ENCODE assay signal across 18 mouse cellular contexts in the genomic region with DNA sequence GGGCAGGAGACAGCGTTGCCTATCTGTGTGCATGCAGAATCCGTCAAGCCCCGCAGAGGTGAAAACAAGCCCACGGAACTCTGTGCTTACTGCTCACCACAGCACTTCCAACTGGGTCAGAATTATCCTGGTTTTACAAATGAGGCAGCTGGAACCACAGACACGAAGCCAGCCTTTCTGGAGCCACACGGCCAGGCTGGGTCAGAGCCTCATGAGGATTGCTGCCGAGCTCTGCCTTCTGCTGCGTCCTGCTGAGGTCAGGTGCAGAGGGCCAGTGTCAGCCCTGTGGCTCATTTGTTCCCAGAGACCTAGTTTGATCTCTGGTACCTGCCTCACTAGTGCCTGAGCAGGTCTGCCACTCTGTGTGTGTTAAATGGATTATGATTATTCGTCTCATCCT.
DNase-seq lines count a peak whose midpoint lies in the region; ATAC-seq lines count a peak whose summit lies in the region.
"Had no signal": no experiment of that assay in that cellular context is flagged by ENCODE, and none has a peak within 500 bp of the region (broad histone marks: within the 10 kb centered on the region; RNA-seq: fewer than 3 reads in every experiment).

No protein-coding gene starts in this region.

- no peaks in the 10 kb centered on the region for H3K9me3 ChIP-seq in hindbrain, embryonic 13.5 days
- H3K9me3 ChIP-seq in hindbrain, embryonic 10.5 days, result no peaks in the 10 kb centered on the region
- no peaks in the 10 kb centered on the region for H3K9me3 ChIP-seq in midbrain, embryonic 14.5 days (ENCODE audit: control insufficient read depth, low read length)
- no peaks in the 10 kb centered on the region for H3K9me3 ChIP-seq in midbrain, embryonic 10.5 days (replicated peaks)
- no peaks in the 10 kb centered on the region for H3K9me3 ChIP-seq in neural tube, embryonic 15.5 days (replicated peaks)
- H3K9me3 ChIP-seq: embryonic facial prominence, embryonic 13.5 days; heart, embryonic 13.5 days; liver, embryonic 12.5 days; lung, embryonic 15.5 days; megakaryocyte, embryonic 14.5 days had no signal

- H3K27me3 ChIP-seq in hindbrain, embryonic 13.5 days, result no peaks in the 10 kb centered on the region
- no peaks in the 10 kb centered on the region for H3K27me3 ChIP-seq in hindbrain, embryonic 10.5 days (ENCODE audit: insufficient read depth, poor library complexity, severe bottlenecking)
- no peaks in the 10 kb centered on the region for H3K27me3 ChIP-seq in midbrain, embryonic 14.5 days (ENCODE audit: control insufficient read depth, insufficient read depth, low read length)
- H3K27me3 ChIP-seq in midbrain, embryonic 10.5 days (ENCODE audit: low read depth, poor library complexity, severe bottlenecking), result no peaks in the 10 kb centered on the region
- H3K27me3 ChIP-seq in neural tube, embryonic 15.5 days (replicated peaks), result no peaks in the 10 kb centered on the region
- H3K27me3 ChIP-seq: embryonic facial prominence, embryonic 13.5 days; heart, embryonic 13.5 days; liver, embryonic 12.5 days; lung, embryonic 15.5 days; megakaryocyte, embryonic 14.5 days had no signal

- DNase-seq in cerebellum, adult 8-10 months, result no peak
- no peak for DNase-seq in hindbrain, embryonic 10.5 days (ENCODE audit: low spot score)
- no peak for DNase-seq in midbrain, embryonic 14.5 days
- no peak for DNase-seq in midbrain, embryonic 10.5 days (ENCODE audit: low spot score)
- DNase-seq: heart, postnatal 36 days; left cerebral cortex, postnatal 4 days; right cerebral cortex, postnatal 14 days had no signal

- WGBS in hindbrain, embryonic 13.5 days, result 67% methylated on average over 9 of the region's 9 CpGs
- WGBS in hindbrain, embryonic 10.5 days, result 68% methylated on average over 9 of the region's 9 CpGs
- WGBS in midbrain, embryonic 14.5 days, result 58% methylated on average over 9 of the region's 9 CpGs
- 76% methylated on average over 9 of the region's 9 CpGs for WGBS in midbrain, embryonic 10.5 days
- 67% methylated on average over 9 of the region's 9 CpGs for WGBS in neural tube, embryonic 15.5 days

- peaks cover 38% of the 10 kb centered on the region for H3K4me1 ChIP-seq in hindbrain, embryonic 13.5 days (replicated peaks)
- H3K4me1 ChIP-seq in hindbrain, embryonic 10.5 days (replicated peaks), result peaks cover 25% of the 10 kb centered on the region
- H3K4me1 ChIP-seq in midbrain, embryonic 14.5 days (ENCODE audit: control insufficient read depth, insufficient read depth, low read length), result peaks cover 19% of the 10 kb centered on the region
- H3K4me1 ChIP-seq in midbrain, embryonic 10.5 days, result peaks cover 8% of the 10 kb centered on the region; the same call in 1 of the 2 replicates
- H3K4me1 ChIP-seq in neural tube, embryonic 15.5 days, result peaks cover 35% of the 10 kb centered on the region
- H3K4me1 ChIP-seq: heart, embryonic 13.5 days had no signal

- H3K4me2 ChIP-seq in hindbrain, embryonic 13.5 days, result no peak overlapping the region
- H3K4me2 ChIP-seq in midbrain, embryonic 14.5 days (ENCODE audit: low read length), result no peak overlapping the region
- H3K4me2 ChIP-seq in neural tube, embryonic 15.5 days, result no peak overlapping the region
- H3K4me2 ChIP-seq: embryonic facial prominence, embryonic 13.5 days; heart, embryonic 13.5 days; liver, embryonic 12.5 days; lung, embryonic 15.5 days had no signal

- no peak overlapping the region for H3K9ac ChIP-seq in hindbrain, embryonic 13.5 days
- no peak overlapping the region for H3K9ac ChIP-seq in midbrain, embryonic 14.5 days (replicated peaks; ENCODE audit: low read length)
- H3K9ac ChIP-seq in neural tube, embryonic 15.5 days (replicated peaks), result no peak overlapping the region
- H3K9ac ChIP-seq: embryonic facial prominence, embryonic 13.5 days; heart, embryonic 13.5 days; liver, embryonic 12.5 days; lung, embryonic 15.5 days had no signal

- no peaks in the 10 kb centered on the region for H3K36me3 ChIP-seq in hindbrain, embryonic 13.5 days
- no peaks in the 10 kb centered on the region for H3K36me3 ChIP-seq in hindbrain, embryonic 10.5 days
- no peaks in the 10 kb centered on the region for H3K36me3 ChIP-seq in midbrain, embryonic 14.5 days (ENCODE audit: control insufficient read depth, insufficient read depth, low read length)
- no peaks in the 10 kb centered on the region for H3K36me3 ChIP-seq in midbrain, embryonic 10.5 days
- no peaks in the 10 kb centered on the region for H3K36me3 ChIP-seq in neural tube, embryonic 15.5 days
- H3K36me3 ChIP-seq: embryonic facial prominence, embryonic 13.5 days; heart, embryonic 13.5 days; liver, embryonic 12.5 days; lung, embryonic 15.5 days had no signal

- peak overlapping the region; percentile 37 for H3K27ac ChIP-seq in hindbrain, embryonic 13.5 days
- no peak overlapping the region for H3K27ac ChIP-seq in hindbrain, embryonic 10.5 days
- 0 out of 2 replicates have a peak overlapping the region, but pooled peaks have one; percentile 20 for H3K27ac ChIP-seq in midbrain, embryonic 14.5 days (replicated peaks; ENCODE audit: low read depth, low read length)
- no peak overlapping the region for H3K27ac ChIP-seq in midbrain, embryonic 10.5 days (replicated peaks)
- peak overlapping the region; percentile 58 for H3K27ac ChIP-seq in neural tube, embryonic 15.5 days (replicated peaks)
- H3K27ac ChIP-seq: embryonic facial prominence, embryonic 13.5 days; heart, embryonic 13.5 days; kidney, postnatal 0 days; liver, embryonic 12.5 days; lung, embryonic 15.5 days had no signal

- H3K4me3 ChIP-seq in hindbrain, embryonic 13.5 days, result no peak overlapping the region
- no peak overlapping the region for H3K4me3 ChIP-seq in hindbrain, embryonic 10.5 days
- no peak overlapping the region for H3K4me3 ChIP-seq in midbrain, embryonic 14.5 days (replicated peaks; ENCODE audit: low read depth, low read length)
- no peak overlapping the region for H3K4me3 ChIP-seq in midbrain, embryonic 10.5 days
- H3K4me3 ChIP-seq in neural tube, embryonic 15.5 days (replicated peaks), result no peak overlapping the region
- H3K4me3 ChIP-seq: embryonic facial prominence, embryonic 13.5 days; heart, embryonic 13.5 days; liver, embryonic 12.5 days; lung, embryonic 15.5 days had no signal

- peak; percentile 74 for ATAC-seq in cerebellum, adult (ENCODE audit: insufficient number of reproducible peaks, low FRiP score, low TSS enrichment)
- ATAC-seq in hindbrain, embryonic 13.5 days (ENCODE audit: low FRiP score), result no peak
- ATAC-seq in midbrain, embryonic 14.5 days (ENCODE audit: low FRiP score, low TSS enrichment), result no peak
- ATAC-seq in neural tube, embryonic 15.5 days (ENCODE audit: low FRiP score), result no peak
- no peak for ATAC-seq in megakaryocyte progenitor cell, adult 5-6 weeks (replicated peaks; ENCODE audit: poor library complexity)
- ATAC-seq: intestine, embryonic 16.5 days; liver, embryonic 12.5 days had no signal

Comparison
In these comparisons a context has a peak if more than half of its experiments do, and no peak if none do; other contexts are left out.
1. H3K27ac ChIP-seq: peak in hindbrain, embryonic 13.5 days (single experiment), midbrain, embryonic 14.5 days (single experiment) and neural tube, embryonic 15.5 days (single experiment); none in hindbrain, embryonic 10.5 days (single experiment) and midbrain, embryonic 10.5 days (single experiment).